Mouse (Mus musculus) cerebellum, adult 11 months (tissue): ENCODE measurements around the gene Pak4.
"Not testable (repeated sequence)": the region's sequence is repeated elsewhere in the genome, so short reads cannot be mapped to it uniquely, and the experiment has no call there.

Experiments used
- DNase-seq: peaks from one replicate; pipeline ENCODE4 v3.0.0; 2022

Gene Pak4

GRCm38 (mm10) chr7:28558486-28558885 lies 39.5 kb downstream of the Pak4 start:
- no peak for DNase-seq

DNA sequence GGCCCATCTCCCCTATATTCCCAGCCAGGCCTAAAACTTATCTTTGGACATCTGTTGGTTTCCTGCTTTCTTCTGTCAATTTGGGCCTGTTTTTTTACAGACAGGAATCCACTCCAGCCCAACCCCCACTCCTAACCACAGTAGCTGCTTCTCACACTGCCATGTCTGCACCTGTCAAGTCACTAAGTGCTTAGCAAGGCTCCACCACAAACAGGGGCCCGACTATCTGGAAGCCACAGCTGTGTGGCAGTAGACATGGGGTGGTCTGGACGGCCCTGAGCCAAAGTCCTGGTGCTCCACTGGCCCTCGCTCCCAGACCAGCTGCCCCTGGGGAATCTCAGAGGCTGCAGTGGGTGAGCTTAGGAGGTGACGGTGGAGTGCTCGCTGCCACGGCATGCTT lies 40.3 kb downstream of the Pak4 start:
- no peak for DNase-seq

DNA sequence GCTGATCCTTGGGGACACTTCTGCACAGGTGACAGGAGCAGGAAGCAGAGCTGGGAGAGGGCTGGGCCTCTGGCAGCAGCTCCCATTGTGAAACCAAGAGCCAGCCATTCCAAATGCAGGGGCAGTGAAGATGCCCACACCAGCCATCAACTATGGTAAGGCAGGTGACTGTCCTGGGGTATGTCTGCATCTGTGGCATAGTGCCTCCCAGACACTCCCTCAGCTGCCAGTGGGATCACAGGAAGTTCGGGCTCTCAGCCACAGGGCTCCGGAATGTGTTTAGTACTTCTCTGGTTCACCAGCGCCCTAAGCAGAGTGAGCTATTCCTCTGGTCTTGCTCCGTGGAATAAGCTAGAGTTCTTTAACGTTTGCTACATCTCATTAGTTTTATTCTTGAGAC lies 40.9 kb downstream of the Pak4 start:
- no peak for DNase-seq

GRCm38 (mm10) chr7:28555939-28556535 lies 41.9 kb downstream of the Pak4 start:
- DNase-seq = no peak

DNA sequence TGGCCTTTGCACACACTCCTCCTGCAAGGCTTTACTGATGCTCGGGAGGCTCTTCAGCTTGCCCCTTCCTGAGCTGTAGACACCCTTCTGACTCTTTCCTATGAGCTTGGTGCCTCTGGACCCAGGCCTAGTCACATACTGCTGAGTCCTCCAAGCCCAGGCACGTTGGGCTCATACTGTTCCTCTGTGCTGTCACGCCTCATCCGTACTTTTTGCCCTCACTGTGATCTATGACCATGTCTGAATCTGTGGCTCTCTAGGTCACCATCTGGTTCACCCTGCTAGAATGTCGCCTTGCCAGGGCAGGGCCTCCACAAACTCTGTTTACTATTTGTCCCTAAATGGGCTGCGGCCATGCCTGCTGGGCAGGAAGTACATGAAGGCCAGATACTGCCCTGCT lies 44.9 kb downstream of the Pak4 start:
- no peak for DNase-seq

GRCm38 (mm10) chr7:28547628-28548027 lies 50.4 kb downstream of the Pak4 start:
- DNase-seq = no peak

DNA sequence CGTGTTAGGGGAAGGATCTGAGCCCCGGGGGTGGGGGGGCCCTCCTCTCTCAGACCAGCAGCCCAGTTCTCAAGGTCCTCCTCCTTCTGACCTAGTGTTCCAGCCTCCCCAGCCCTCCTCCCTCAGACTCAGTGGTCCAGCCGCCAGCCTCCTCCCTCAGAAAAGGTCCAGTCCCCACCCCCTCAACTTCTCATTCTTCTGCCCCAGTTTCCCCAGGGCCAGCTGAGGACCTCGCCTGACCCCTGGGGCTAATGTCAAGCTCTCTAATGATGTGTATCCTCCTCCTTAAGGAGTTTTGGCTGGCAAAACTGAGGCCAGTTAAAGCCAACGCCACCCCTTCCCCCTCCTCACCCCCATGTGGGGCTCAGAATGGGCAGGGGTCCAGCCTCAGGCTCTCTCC lies 50.8 kb downstream of the Pak4 start, which contains the start of gene Nccrp1:
Gene Nccrp1, minus strand, starts transcription at position 101 of the 400 bp plus-strand sequence.
- no peak for DNase-seq

DNA sequence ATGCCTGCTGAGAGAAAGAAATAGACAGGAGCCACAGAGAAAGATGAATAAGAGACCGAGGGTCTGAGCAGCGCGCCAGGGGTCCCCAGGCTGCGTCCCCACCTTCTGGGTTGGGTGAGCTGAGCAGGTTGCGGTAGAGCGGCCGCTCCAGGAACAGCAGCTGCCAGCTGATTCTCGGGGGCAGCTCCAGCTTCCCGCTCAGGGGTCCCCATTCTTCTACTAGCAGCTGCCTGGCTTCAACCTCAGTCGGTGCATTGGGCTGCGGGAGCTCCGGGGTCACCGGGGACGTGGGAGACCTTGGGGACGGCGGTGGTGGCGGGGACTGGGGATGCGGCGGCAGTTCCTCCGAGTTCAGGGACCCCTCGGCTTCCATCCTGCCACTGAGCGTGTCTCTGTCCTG lies 51.3 kb downstream of the Pak4 start:
- DNase-seq = no peak

DNA sequence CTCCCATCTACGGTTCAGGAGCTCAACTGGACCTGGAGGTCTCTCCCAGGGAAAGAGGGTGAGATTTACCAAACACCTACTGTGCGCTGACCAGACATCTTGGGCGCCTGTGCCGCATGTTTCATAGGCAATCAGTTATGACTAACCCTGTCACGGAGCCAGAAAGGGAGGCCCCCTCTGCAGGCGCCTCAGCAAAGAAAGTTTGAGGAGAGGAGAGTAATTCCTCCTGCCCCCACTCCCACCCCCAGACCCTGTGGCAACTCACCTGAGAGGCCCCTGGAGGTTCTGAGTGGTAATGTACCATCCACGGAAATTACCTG lies 52.1 kb downstream of the Pak4 start:
- DNase-seq = no peak

DNA sequence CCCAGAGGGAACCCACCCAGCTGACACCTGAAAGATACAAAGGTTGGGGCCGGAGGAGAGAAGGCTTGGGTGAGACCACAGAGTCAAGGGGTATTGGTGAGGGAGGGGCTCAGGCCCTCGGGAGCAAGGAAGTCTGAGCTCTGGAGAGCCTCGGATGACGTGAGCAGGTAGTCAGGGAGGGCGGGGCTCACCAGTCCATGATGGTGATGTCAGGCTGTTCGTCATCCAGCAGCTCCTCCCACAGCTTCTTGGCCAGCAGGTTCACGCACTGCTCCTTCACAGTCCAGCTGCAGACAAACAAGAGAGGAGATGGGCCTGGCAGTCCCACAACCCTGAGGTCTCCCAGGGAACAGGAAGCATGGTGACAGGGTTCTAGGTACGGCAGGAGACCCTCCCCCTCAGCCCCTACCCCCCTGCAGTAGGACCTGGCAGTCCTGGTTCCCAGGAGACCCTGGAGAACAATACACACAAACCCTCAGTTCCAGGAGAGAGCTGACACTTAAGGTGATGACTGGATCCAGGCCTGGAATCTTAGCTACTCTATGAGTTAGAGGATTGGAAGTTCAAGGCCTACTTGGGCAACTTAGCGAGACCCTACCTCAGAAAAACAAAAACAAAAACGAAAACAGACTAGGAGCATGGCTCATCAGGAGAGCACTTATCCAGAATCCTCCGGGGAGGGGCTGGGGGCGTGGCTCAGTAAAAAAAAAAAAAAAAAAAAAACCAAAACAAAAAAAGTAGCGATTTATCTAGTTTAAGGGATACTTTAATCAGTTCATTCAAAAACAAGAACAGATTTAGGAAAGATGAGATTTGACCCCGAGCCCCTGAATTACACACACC lies 52.7 kb downstream of the Pak4 start:
- no peak for DNase-seq

GRCm38 (mm10) chr7:28544051-28544601 lies 53.9 kb downstream of the Pak4 start:
- no peak for DNase-seq

- DNase-seq = no peak
These were observed 57.5 kb downstream of the Pak4 start, which contains the start of gene Sycn for GRCm38 (mm10) chr7:28540526-28540925. Sycn (plus strand) TSS chr7:28540885.

DNA sequence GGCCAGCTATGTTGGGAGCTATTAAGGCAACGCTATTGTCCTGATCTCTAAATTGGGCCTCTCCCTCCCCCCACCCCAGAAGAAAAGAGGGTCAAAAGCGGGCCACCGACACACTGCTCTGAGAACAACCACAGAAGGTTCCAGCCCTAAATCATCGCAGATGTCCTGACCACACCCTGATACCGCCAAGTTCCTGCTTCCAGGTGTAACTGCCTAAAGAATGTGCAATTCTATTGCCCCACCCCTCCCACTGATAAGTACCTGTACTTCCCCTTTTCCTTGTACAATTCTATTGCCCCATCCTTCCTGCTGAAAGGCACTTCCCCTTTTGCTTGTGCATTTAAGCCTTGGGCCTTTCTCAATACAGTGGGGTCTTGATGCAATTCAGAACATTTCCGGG lies 59.1 kb downstream of the Pak4 start:
- not testable (repeated sequence) for DNase-seq

DNA sequence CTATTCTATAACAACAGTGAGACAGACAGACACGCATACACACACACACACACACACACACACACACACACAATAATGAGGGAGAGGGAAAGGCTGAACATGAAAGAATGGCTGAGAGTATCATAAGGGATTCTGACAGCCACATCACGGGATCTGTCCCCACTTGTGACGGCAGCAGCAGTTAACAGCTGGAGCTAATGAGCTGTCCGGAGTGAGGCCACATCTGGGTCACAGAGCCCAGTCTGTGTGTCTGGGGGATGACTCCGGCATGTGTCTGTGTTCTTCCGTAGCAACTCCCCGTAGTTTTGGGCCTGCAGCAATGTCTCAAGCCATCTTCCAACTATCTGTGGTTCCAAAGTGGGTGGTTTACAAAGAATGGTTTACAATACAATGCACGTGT lies 66.0 kb downstream of the Pak4 start:
- no peak for DNase-seq

GRCm38 (mm10) chr7:28527922-28528719 lies 69.9 kb downstream of the Pak4 start:
- peak; percentile 58 for DNase-seq

GRCm38 (mm10) chr7:28522536-28522935 lies 75.4 kb downstream of the Pak4 start, which contains the start of gene Ifnl3:
Ifnl3 (plus strand) TSS chr7:28522836.
- not testable (repeated sequence) for DNase-seq

DNA sequence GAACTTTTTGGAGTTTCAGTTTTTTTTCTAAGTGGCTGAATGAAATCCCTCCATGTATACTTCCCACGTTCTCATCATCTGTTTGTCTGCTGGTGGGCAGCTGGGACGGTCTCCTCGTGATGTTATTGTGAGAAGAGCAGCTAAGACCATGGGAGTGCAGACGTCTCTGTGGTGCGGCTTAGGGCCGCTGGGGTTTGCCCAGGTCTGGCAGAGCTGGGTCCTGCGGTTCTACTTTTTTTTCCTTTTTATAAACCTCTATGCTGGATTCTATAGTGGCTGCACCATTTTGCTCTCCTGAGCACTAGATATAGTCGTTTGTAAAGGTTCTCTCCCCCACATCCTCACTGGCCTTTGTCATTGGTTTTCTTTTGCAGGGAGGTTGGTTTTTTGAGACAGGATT lies 86.5 kb downstream of the Pak4 start:
- no peak for DNase-seq

GRCm38 (mm10) chr7:28510405-28510974 lies 87.5 kb downstream of the Pak4 start, which contains the start of gene Ifnl2:
Ifnl2 (minus strand) TSS chr7:28510455.
- not testable (repeated sequence) for DNase-seq

DNA sequence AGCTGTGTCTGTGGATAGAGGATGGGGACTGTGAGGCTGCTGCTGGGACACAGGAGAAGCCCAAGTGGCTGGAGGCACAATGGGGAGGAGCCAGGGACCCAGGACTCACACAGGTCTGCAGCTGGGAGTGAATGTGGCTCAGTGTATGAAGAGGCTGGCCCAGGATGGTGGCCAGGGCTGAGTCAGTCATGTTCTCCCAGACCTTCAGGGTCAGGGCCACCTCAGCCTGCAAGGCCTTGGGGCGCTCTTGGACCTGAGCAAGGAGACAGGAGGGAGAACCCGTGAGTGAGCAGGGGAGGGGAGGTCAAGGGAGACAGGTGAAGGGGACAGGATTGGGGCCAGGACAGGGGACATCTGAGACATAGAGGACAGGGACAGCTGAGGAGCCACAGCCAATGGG lies 88.9 kb downstream of the Pak4 start:
- DNase-seq = not testable (repeated sequence)
